Mouse (Mus musculus): ENCODE data around the gene Gm28374. TPM values are rescaled to one million over a fixed set of nuclear protein-coding genes. Genes with fewer than 3 reads are reported as not detected.

Gm28374 gene
- 0.26 and 0.29 TPM in 2 replicates for polyA plus RNA-seq (2012; rRNA removed)

GRCm38 (mm10) chr19:6082156-6082555 lies at the start of gene Gm28374:
Gm28374 (minus strand) TSS chr19:6082256.

GRCm38 (mm10) chr19:6127760-6128341 lies 45.8 kb upstream of the Gm28374 start, which contains the start of gene Snx15:
Snx15 (minus strand) TSS chr19:6128304.

DNA sequence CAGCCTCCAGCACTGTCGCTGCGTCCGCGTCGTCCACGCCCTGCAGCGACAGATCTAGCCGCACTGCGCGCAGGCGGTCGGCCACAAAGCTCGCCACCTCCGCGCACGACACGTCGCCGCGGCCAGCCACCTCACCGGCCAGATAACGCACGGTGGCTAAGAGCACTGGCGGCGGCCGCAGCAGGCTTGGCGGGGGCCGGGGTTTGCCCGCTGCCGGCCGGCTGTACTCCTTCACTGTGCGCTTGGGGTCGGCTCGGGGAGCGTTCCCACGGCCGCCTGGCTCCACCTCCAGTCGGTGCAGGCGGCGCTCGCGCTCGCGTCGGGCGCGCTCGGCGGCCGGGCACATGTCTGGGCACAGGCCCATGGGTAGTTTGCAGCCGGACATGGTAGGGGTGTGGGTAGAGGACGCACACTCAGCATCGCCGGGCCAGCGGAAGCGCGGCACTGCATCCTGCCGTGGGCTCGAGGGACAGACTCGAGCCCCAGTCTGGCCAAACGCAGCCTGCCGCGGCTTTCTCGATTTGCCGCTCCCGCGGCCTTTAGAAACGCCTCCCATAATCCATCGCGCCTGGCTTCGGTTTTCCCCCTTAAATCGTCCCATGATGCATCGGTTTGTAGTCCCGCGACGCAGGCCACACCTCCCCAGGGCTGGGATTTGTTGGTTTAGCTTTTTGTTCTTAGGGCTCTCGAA lies 36.1 kb upstream of the Gm28374 start, which contains the start of gene Sac3d1:
Gene Sac3d1 (minus strand): TSS at position 665 of the 691 bp plus-strand sequence.

DNA sequence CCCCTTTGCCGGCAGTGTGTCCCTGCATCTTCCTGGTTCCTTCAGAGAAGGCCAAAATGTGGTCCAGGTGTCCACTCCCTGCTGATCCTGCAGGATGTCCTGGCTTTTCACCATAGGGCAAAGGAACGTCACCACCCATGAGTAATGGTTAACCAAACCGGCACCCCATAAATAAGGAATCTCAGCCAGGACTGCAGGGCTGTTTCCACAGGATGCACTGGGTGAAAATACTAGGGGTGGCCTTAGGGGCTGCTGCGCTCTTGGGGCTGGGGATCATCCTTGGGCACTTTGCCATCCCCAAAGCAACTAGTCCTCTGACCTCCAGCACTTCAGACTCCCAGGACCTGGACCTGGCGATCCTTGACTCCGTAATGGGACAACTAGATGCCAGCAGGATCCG lies 23.5 kb upstream of the Gm28374 start, which contains the start of gene Naaladl1:
Gene Naaladl1 (plus strand): TSS at position 197 of the 400 bp plus-strand sequence.

DNA sequence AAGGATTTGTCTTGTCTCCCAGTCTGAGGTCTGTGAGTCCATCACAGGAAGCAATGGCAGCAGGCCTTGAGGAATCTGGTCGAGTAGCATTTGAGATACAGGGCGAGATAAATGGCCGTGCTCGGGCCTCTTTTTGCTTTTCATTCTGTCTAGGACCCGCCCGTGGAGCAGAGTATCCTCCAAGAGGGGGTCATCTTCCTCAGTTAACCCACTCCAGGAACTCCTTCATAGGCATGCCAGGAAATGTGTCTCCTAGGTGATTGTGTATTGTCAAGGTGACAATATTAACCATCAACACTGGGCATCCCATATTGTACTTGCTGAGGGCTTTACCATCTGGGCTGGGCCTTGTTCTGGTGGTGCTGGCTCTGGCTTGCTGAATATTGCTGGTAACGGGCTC lies 12.1 kb upstream of the Gm28374 start, which contains the start of gene AC131692.1:
Gene AC131692.1 (plus strand): TSS at position 301 of the 400 bp plus-strand sequence.

GRCm38 (mm10) chr19:6084478-6085248 lies 2.6 kb upstream of the Gm28374 start, which contains the start of the genes Zfpl1 and Cdca5:
Zfpl1 (minus strand) TSS chr19:6084956.
Cdca5 (plus strand) TSS chr19:6084983.

DNA sequence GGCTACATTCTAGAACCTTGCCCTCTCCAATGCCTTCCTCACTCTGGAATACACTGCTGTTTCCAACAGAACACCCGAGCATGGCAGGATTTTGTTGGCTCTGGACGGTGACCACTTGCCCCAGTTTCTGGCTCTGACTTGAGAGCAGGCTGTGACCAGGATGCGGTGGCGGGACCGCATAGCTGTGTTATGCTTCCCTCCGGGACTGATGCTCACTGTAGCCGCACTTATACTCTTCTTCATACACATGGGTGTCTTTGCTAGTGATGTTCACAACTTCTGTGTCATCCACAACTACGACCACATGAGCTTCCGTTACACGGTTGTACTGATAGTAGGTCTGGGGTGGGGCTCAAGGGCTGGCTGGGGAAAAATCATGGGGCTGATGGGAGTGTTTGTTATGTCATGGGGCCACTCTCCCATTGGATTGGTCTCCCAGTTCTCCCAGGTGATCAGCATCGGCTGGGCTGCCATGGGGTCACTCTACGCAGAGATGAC lies 2.0 kb downstream of the Gm28374 start, which contains the start of gene Tmem262:
Gene Tmem262 (plus strand): TSS at position 51 of the 498 bp plus-strand sequence.

GRCm38 (mm10) chr19:6076564-6077393 lies 5.3 kb downstream of the Gm28374 start, which contains the start of gene Vps51:
Vps51 (minus strand) TSS chr19:6077231.

DNA sequence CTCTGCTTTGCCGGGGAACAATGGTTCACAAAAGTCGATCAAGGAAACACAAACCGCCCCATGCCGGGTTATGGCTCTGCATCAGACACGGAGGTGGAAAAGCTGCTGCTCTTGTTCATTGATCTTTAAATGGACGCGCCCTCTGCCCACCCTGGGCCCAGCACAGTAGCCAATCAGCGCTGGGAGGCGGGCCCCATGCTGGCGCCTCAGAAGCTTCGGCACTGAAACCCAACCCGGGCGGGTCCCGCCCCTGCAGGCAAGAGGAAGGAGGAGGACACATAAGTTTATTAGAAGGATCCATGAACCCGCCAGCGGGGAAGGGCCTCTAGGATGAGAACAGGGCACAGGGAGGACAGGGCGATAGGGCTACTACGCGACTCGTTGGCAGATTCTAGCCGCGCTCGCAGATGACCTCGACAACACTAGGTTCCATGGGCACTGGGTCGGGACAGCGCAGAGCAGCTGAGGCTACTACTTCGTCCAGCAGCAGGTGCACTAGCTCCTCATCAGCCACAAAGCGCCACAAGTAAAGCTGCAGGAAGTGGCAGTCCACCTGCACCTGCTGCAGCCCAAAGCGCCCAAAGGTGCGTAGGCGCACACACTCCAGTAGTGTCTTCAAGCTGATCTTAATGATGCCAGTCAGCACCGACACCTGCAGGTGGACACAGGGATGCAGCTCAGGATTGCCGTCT lies 14.2 kb downstream of the Gm28374 start, which contains the start of gene Tm7sf2:
Gene Tm7sf2 (minus strand): TSS at position 650 of the 692 bp plus-strand sequence.

DNA sequence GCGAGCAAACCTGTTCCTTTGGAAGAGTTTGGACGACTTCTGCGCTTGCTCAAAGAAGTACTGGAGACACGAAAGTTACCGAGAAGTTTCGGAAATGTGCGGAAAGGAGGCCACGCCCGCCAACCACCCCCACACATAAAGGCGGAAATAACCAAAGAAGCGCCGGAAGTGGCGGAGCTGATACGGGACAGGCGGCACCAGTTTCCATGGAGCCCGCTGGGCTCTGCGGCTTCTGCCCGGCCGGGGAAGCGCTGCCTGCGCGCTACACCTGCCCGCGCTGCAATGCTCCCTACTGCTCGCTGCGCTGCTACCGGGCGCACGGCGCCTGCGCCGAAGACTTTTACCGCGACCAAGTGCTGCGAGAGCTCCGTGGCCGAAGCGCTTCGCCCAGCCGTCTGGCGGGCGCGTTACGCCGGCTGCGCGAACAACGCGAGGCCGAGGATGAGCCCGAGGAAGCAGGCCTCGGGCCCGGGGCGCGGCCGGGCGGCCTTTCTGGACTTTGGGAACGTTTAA lies 21.0 kb downstream of the Gm28374 start, which contains the start of gene Znhit2:
Gene Znhit2 (plus strand): TSS at position 172 of the 513 bp plus-strand sequence.

GRCm38 (mm10) chr19:6057313-6058096 lies 24.6 kb downstream of the Gm28374 start, which contains the start of the genes Mrpl49 and Fau:
Mrpl49 (minus strand) TSS chr19:6057785.
Fau (plus strand) TSS chr19:6057844.

GRCm38 (mm10) chr19:6046294-6047153 lies 35.5 kb downstream of the Gm28374 start, which contains the start of gene Syvn1:
Syvn1 (plus strand) TSS chr19:6046576.

Other genes with a start within 250 kb of the Gm28374 start
- 5.5 and 6.7 TPM in 2 replicates for gene Frmd8, start 207.0 kb downstream of the Gm28374 start, polyA plus RNA-seq (2012; rRNA removed)
- 10.8 and 11.3 TPM in 2 replicates for gene Slc25a45, start 204.4 kb downstream of the Gm28374 start, polyA plus RNA-seq (2012; rRNA removed)
- gene Tigd3, start 188.1 kb downstream of the Gm28374 start, polyA plus RNA-seq (2012; rRNA removed) = 1.1 and 1.4 TPM in 2 replicates
- 31.6 and 33.1 TPM in 2 replicates for gene Dpf2, start 169.2 kb downstream of the Gm28374 start, polyA plus RNA-seq (2012; rRNA removed)
- gene Cdc42ep2, start 157.4 kb downstream of the Gm28374 start, polyA plus RNA-seq (2012; rRNA removed) = 3.1 and 3.5 TPM in 2 replicates
- gene Pola2, start 118.1 kb downstream of the Gm28374 start, polyA plus RNA-seq (2012; rRNA removed) = 32.2 and 32.9 TPM in 2 replicates
- gene Slc22a20, start 96.1 kb downstream of the Gm28374 start, polyA plus RNA-seq (2012; rRNA removed) = 0.05 and 0.07 TPM in 2 replicates
- 16.0 and 18.9 TPM in 2 replicates for gene Capn1, start 66.4 kb downstream of the Gm28374 start, polyA plus RNA-seq (2012; rRNA removed)
- gene Syvn1, start 35.7 kb downstream of the Gm28374 start, polyA plus RNA-seq (2012; rRNA removed) = 12.0 and 13.7 TPM in 2 replicates
- 22.4 and 23.7 TPM in 2 replicates for gene Mrpl49, start 24.5 kb downstream of the Gm28374 start, polyA plus RNA-seq (2012; rRNA removed)
- gene Fau, start 24.4 kb downstream of the Gm28374 start, polyA plus RNA-seq (2012; rRNA removed) = 1,008 and 1,075 TPM in 2 replicates
- 18.6 and 20.3 TPM in 2 replicates for gene Znhit2, start 21.1 kb downstream of the Gm28374 start, polyA plus RNA-seq (2012; rRNA removed)
- 74.1 and 93.2 TPM in 2 replicates for gene Tm7sf2, start 13.9 kb downstream of the Gm28374 start, polyA plus RNA-seq (2012; rRNA removed)
- gene Vps51, start 5.0 kb downstream of the Gm28374 start, polyA plus RNA-seq (2012; rRNA removed) = 20.2 and 24.9 TPM in 2 replicates
- not detected in 2 replicates for gene Tmem262, start 2.2 kb downstream of the Gm28374 start, polyA plus RNA-seq (2012; rRNA removed)
- 18.7 and 21.2 TPM in 2 replicates for gene Zfpl1, start 2.7 kb upstream of the Gm28374 start, polyA plus RNA-seq (2012; rRNA removed)
- 11.0 and 11.4 TPM in 2 replicates for gene Cdca5, start 2.7 kb upstream of the Gm28374 start, polyA plus RNA-seq (2012; rRNA removed)
- gene AC131692.1, start 12.2 kb upstream of the Gm28374 start, polyA plus RNA-seq (2012; rRNA removed) = 0.14 and 0.23 TPM in 2 replicates
- 2.1 TPM in 2 replicates for gene Naaladl1, start 23.5 kb upstream of the Gm28374 start, polyA plus RNA-seq (2012; rRNA removed)
- 12.5 and 12.8 TPM in 2 replicates for gene Sac3d1, start 36.4 kb upstream of the Gm28374 start, polyA plus RNA-seq (2012; rRNA removed)
- 32.0 and 35.8 TPM in 2 replicates for gene Snx15, start 46.0 kb upstream of the Gm28374 start, polyA plus RNA-seq (2012; rRNA removed)
- gene Batf2, start 58.7 kb upstream of the Gm28374 start, polyA plus RNA-seq (2012; rRNA removed) = 1.4 and 1.5 TPM in 2 replicates
- gene Arl2, start 59.3 kb upstream of the Gm28374 start, polyA plus RNA-seq (2012; rRNA removed) = 16.7 and 18.5 TPM in 2 replicates
- 0.05 TPM in 2 replicates for gene Majin, start 102.1 kb upstream of the Gm28374 start, polyA plus RNA-seq (2012; rRNA removed)
- not detected in 2 replicates for gene Gpha2, start 144.1 kb upstream of the Gm28374 start, polyA plus RNA-seq (2012; rRNA removed)
- 4.8 and 5.2 TPM in 2 replicates for gene Ppp2r5b, start 153.6 kb upstream of the Gm28374 start, polyA plus RNA-seq (2012; rRNA removed)
- 5.6 and 6.8 TPM in 2 replicates for gene Atg2a, start 159.4 kb upstream of the Gm28374 start, polyA plus RNA-seq (2012; rRNA removed)
- gene Ehd1, start 194.5 kb upstream of the Gm28374 start, polyA plus RNA-seq (2012; rRNA removed) = 57.5 and 76.1 TPM in 2 replicates
- 4.2 and 5.4 TPM in 2 replicates for gene Cdc42bpg, start 224.2 kb upstream of the Gm28374 start, polyA plus RNA-seq (2012; rRNA removed)